Mouse (Mus musculus) urinary bladder, postnatal 14 days (tissue): Measurements from ENCODE around the gene Tmc1.

Experiments
- DNase-seq: peaks from one replicate; pipeline ENCODE4 v3.0.0; 2021; ENCODE audit warnings: low spot score

Tmc1 gene

GRCm38 (mm10) chr19:20953874-20954273, at the start of gene Tmc1:
Gene Tmc1, minus strand, starts transcription at chr19:20954202.
- no peak for DNase-seq

GRCm38 (mm10) chr19:21001552-21001951, 47.5 kb upstream of the Tmc1 start:
- DNase-seq: peak; percentile 12

GRCm38 (mm10) chr19:20979244-20979643, 25.2 kb upstream of the Tmc1 start:
- DNase-seq: no peak

- DNase-seq: no peak
Measured at GRCm38 (mm10) chr19:20978148-20978547, 24.1 kb upstream of the Tmc1 start.

GRCm38 (mm10) chr19:20971926-20972325, 17.9 kb upstream of the Tmc1 start:
- DNase-seq: no peak

- DNase-seq: no peak
Measured at GRCm38 (mm10) chr19:20954815-20955214, 813 bp upstream of the Tmc1 start.

- DNase-seq: no peak
Measured at GRCm38 (mm10) chr19:20944446-20944845, 9.6 kb downstream of the Tmc1 start.

GRCm38 (mm10) chr19:20924282-20924681, 29.7 kb downstream of the Tmc1 start:
- DNase-seq: no peak

GRCm38 (mm10) chr19:20923336-20924211, 30.4 kb downstream of the Tmc1 start:
- no peak for DNase-seq

GRCm38 (mm10) chr19:20918241-20918640, 35.8 kb downstream of the Tmc1 start:
- DNase-seq: no peak

GRCm38 (mm10) chr19:20915151-20915550, 38.9 kb downstream of the Tmc1 start:
- no peak for DNase-seq

GRCm38 (mm10) chr19:20910356-20910755, 43.6 kb downstream of the Tmc1 start:
- DNase-seq: no peak

GRCm38 (mm10) chr19:20881205-20881604, 72.8 kb downstream of the Tmc1 start:
- no peak for DNase-seq

GRCm38 (mm10) chr19:20875881-20876280, 78.1 kb downstream of the Tmc1 start:
- DNase-seq: no peak

- no peak for DNase-seq
Measured at GRCm38 (mm10) chr19:20861779-20862178, 92.2 kb downstream of the Tmc1 start.

GRCm38 (mm10) chr19:20860270-20860669, 93.7 kb downstream of the Tmc1 start:
- DNase-seq: no peak

GRCm38 (mm10) chr19:20857819-20858218, 96.2 kb downstream of the Tmc1 start:
- no peak for DNase-seq

- no peak for DNase-seq
Measured at GRCm38 (mm10) chr19:20848906-20849305, 105.1 kb downstream of the Tmc1 start.

GRCm38 (mm10) chr19:20847476-20848073, 106.4 kb downstream of the Tmc1 start:
- DNase-seq: no peak

GRCm38 (mm10) chr19:20837422-20837821, 116.6 kb downstream of the Tmc1 start:
- no peak for DNase-seq

GRCm38 (mm10) chr19:20836055-20836845, 117.8 kb downstream of the Tmc1 start:
- no peak for DNase-seq

GRCm38 (mm10) chr19:20834895-20835294, 119.1 kb downstream of the Tmc1 start:
- no peak for DNase-seq

- DNase-seq: no peak
Measured at GRCm38 (mm10) chr19:20799460-20799859, 154.5 kb downstream of the Tmc1 start.
